Mouse (Mus musculus) urinary bladder, postnatal 10 days (tissue): ENCODE data around the gene Pnliprp1.

ENCODE experiments used
- DNase-seq: peaks from one replicate; pipeline ENCODE4 v3.0.0; 2022; ENCODE audit warnings: low spot score

Pnliprp1 gene

GRCm38 (mm10) chr19:58781566-58781965 lies 52.9 kb downstream of the Pnliprp1 start:
- no peak for DNase-seq

- no peak for DNase-seq
Measured at GRCm38 (mm10) chr19:58783938-58784337, 55.3 kb downstream of the Pnliprp1 start.

GRCm38 (mm10) chr19:58789194-58789593 lies 60.5 kb downstream of the Pnliprp1 start:
- DNase-seq = no peak
